Mouse (Mus musculus) left cerebral cortex, postnatal 4 days (tissue): ENCODE measurements around the gene Plcb3. TPM values are rescaled to one million over a fixed set of nuclear protein-coding genes. Genes with fewer than 3 reads are reported as not detected.
A peak's percentile ranks its signal among the peaks of the same experiment; 100 is the strongest.

Experiments
- DNase-seq: peaks from one replicate; pipeline ENCODE4 v3.0.0-alpha.2; 2022
- intact Hi-C: fragments of 180-260 bp; cut with DNase I; formaldehyde crosslinking; loops from one replicate; pipeline ENCODE4 v1.15.1; 2025
- total RNA-seq, 2 experiments: library from RNA; stranded (reverse); gene quantifications; 2 replicates each; pipeline ENCODE4 v1.2.3; 2021

Gene Plcb3
- 10 to 100 TPM; 13.7 to 15.1 TPM for total RNA-seq

GRCm38 (mm10) chr19:6975537-6976521, at the start of gene Plcb3:
Gene Plcb3 (minus strand): TSS chr19:6976470.
- DNase-seq = peak; percentile 95
- intact Hi-C loops = no loop called here

GRCm38 (mm10) chr19:7020224-7020641, 44.0 kb upstream of the Plcb3 start:
- peak; percentile 45 for DNase-seq

GRCm38 (mm10) chr19:7019191-7019590, 42.9 kb upstream of the Plcb3 start, which contains the start of gene Fermt3:
Gene Fermt3 (minus strand): TSS chr19:7019469.
- intact Hi-C loops = no loop called here
- no peak for DNase-seq

More at GRCm38 (mm10) chr19:7020224-7020641, 44.0 kb upstream of the Plcb3 start:
- intact Hi-C loops = no loop called here

GRCm38 (mm10) chr19:7018546-7018945, 42.3 kb upstream of the Plcb3 start:
- intact Hi-C loops = no loop called here
- DNase-seq = no peak

- no peak for DNase-seq
- intact Hi-C loops = no loop called here
Observed at GRCm38 (mm10) chr19:7017541-7018457, 41.5 kb upstream of the Plcb3 start.

- intact Hi-C loops = no loop called here
- peak; percentile 60 for DNase-seq
Observed at GRCm38 (mm10) chr19:7014481-7015135, 38.3 kb upstream of the Plcb3 start.

- intact Hi-C loops = no loop called here
Observed at GRCm38 (mm10) chr19:7013984-7014383, 37.7 kb upstream of the Plcb3 start.

GRCm38 (mm10) chr19:7012426-7012825, 36.2 kb upstream of the Plcb3 start:
- intact Hi-C loops = no loop called here
- no peak for DNase-seq

More at GRCm38 (mm10) chr19:7013984-7014383, 37.7 kb upstream of the Plcb3 start:
- no peak for DNase-seq

- intact Hi-C loops = no loop called here
- DNase-seq = no peak
Observed at GRCm38 (mm10) chr19:7006892-7007593, 30.8 kb upstream of the Plcb3 start.

GRCm38 (mm10) chr19:6999360-7000063, 23.2 kb upstream of the Plcb3 start:
- no peak for DNase-seq
- intact Hi-C loops = no loop called here

- intact Hi-C loops = no loop called here
- DNase-seq = no peak
Observed at GRCm38 (mm10) chr19:6997721-6998290, 21.5 kb upstream of the Plcb3 start.

GRCm38 (mm10) chr19:6996006-6996405, 19.7 kb upstream of the Plcb3 start, which contains the start of the genes Nudt22 and Trpt1:
Gene Nudt22 (minus strand): TSS chr19:6996117.
Gene Trpt1 (plus strand): TSS chr19:6996131.
- intact Hi-C loops = no loop called here

GRCm38 (mm10) chr19:6995255-6995991, 19.2 kb upstream of the Plcb3 start:
- DNase-seq = peak; percentile 63
- intact Hi-C loops = no loop called here

More at GRCm38 (mm10) chr19:6996006-6996405, 19.7 kb upstream of the Plcb3 start, which contains the start of the genes Nudt22 and Trpt1:
- DNase-seq = peak; percentile 86

- DNase-seq = no peak
- intact Hi-C loops = no loop called here
Observed at GRCm38 (mm10) chr19:6994489-6994888, 18.2 kb upstream of the Plcb3 start.

GRCm38 (mm10) chr19:6994002-6994401, 17.7 kb upstream of the Plcb3 start:
- no peak for DNase-seq
- intact Hi-C loops = no loop called here

- DNase-seq = no peak
- intact Hi-C loops = no loop called here
Observed at GRCm38 (mm10) chr19:6993011-6993770, 16.9 kb upstream of the Plcb3 start.
